Mouse (Mus musculus) spleen, adult 2 months (tissue): Measurements from ENCODE around the gene Gm27021. TPM values are rescaled to one million over a fixed set of nuclear protein-coding genes. Genes with fewer than 3 reads are reported as not detected.

Source experiments
- DNase-seq, 2 experiments: peaks; one replicate each; pipeline versions ENCODE4 v3.0.0 to v3.0.0-alpha.2; 2012 to 2021; ENCODE audit warnings: low spot score in 2 of 2, low read depth in 1 of 2
- H3K27ac ChIP-seq: fragments of 200-500 bp; 2 replicates; pipeline ENCODE4 v1.5.1; 2012; ENCODE audit warnings: low read length, inconsistent platforms; ENCODE audit not compliant: insufficient read depth
- H3K27me3 ChIP-seq: fragments of 200-500 bp; 2 replicates; pipeline ENCODE4 v1.6.1; 2012; ENCODE audit warnings: mild to moderate bottlenecking, moderate library complexity, low read length, inconsistent platforms; ENCODE audit not compliant: control insufficient read depth, insufficient read depth
- H3K36me3 ChIP-seq: fragments of 200-500 bp; 2 replicates; pipeline ENCODE4 v1.6.1; 2012; ENCODE audit warnings: mild to moderate bottlenecking, low read length, inconsistent platforms; ENCODE audit not compliant: control insufficient read depth, insufficient read depth
- H3K4me1 ChIP-seq: fragments of 200-500 bp; 2 replicates; pipeline ENCODE4 v1.6.1; 2011; ENCODE audit warnings: inconsistent platforms; ENCODE audit not compliant: control insufficient read depth, insufficient read depth, insufficient read length
- H3K4me3 ChIP-seq: fragments of 200-500 bp; 2 replicates; pipeline ENCODE4 v1.5.1; 2011; ENCODE audit warnings: mild to moderate bottlenecking, inconsistent platforms; ENCODE audit not compliant: insufficient read depth, insufficient read length; ENCODE audit errors: extremely low read depth
- CTCF ChIP-seq: fragments of 200-500 bp; IDR thresholded peaks from 2 replicates; pipeline ENCODE4 v1.5.1; 2011; ENCODE audit warnings: mild to moderate bottlenecking, inconsistent platforms; ENCODE audit not compliant: insufficient read depth, insufficient read length, insufficient replicate concordance; ENCODE audit errors: extremely low read depth
- POLR2A ChIP-seq: fragments of 200-500 bp; IDR thresholded peaks from 2 replicates; pipeline ENCODE4 v1.6.1; 2011; ENCODE audit warnings: low read depth, low read length, inconsistent platforms
- WGBS: fragments of 180-500 bp; shearing (Covaris S2); methylation state at CpG from one replicate; pipeline ENCODE4 v1.1.7; 2018; 5-methylcytosine and 5-hydroxymethylcytosine counted together
- polyA plus RNA-seq: library from polyadenylated mRNA; depleted of rRNA; stranded (reverse); fragments of >200 nt; gene quantifications from 2 replicates; pipeline ENCODE4 v1.2.3, GENCODE M21; 2012

The Gm27021 gene
- polyA plus RNA-seq, 1 experiment: 0.18 TPM

DNA sequence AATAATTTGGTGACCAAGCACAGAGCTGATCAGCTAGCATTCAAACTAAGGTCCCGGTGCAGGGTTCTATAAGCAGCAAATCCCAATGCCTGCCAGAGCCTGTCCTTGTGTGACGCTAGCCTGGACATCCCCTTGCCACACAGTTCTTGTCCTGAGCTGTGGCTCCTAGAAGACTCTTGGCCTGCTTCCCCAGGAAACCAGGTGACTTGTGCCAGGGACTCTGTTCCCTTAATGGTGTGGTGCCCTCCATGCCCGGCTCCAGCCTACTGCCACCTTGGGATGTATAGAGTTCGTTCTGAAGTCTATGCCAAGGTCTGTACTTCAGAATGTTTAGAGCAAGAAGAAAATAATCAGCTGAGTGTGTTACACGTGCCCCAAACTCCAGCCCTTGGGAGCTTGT is 18.7 kb upstream of the Gm27021 start:
- DNase-seq: no peak
- no peak for TF ChIP-seq POLR2A
- no peak for TF ChIP-seq CTCF
- Histone ChIP-seq H3K4me1 (peaks cover 15% of the 10 kb centered on the region; the same call in 1 of the 2 replicates), H3K4me3 (no peak overlapping the region), H3K27me3 (no peaks in the 10 kb centered on the region), H3K27ac (peak overlapping the region; percentile 34; the same call in 1 of the 2 replicates), H3K36me3 (no peaks in the 10 kb centered on the region)
- WGBS: 68% methylated on average over 5 of the region's 5 CpGs

DNA sequence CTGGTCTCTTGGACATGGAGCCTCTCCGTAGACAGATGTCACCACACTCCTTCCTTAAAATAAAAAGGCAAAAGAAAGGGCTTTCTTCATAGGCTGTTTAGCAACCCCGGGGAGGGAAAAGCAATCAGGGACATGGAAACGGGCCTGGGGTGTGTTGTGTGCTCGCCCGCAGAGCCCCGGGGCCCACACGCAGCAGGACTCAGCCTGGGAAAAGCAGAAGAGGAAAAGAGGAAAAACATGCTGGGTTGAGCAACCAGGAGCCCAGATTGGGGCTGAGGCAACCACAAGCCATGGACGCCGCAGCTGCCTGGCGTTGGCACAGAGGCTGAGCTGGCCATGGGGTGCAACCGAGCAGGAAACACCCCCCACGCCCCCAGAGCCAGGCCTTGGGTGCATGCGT is 18.2 kb upstream of the Gm27021 start:
- 17% methylated on average over 13 of the region's 13 CpGs for WGBS
- peak overlapping the region; percentile 34 for H3K27ac ChIP-seq
- no peaks in the 10 kb centered on the region for H3K36me3 ChIP-seq
- no peak overlapping the region for H3K4me3 ChIP-seq
- peaks cover 15% of the 10 kb centered on the region; the same call in 1 of the 2 replicates for H3K4me1 ChIP-seq
- DNase-seq: no peak
- no peak for TF ChIP-seq POLR2A
- no peak for TF ChIP-seq CTCF
- no peaks in the 10 kb centered on the region for H3K27me3 ChIP-seq

DNA sequence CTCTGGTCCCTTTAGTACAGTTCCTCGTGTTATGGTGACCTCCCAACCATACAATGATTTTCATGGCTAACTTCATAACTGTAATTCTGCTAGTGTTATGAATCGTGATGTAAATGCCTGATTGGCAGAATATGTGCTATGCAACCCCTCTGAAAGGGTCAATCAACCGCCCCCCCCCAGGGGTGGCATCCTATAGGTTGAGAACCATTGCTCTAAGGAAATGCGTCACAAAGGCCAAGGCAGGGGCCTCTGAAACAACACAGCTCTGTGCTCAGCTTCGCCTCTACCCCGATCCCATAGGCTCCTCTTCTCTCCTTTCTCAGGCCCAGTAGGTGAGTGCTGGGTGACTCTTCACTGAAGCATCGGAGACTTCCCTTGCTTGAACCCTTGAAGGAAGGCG is 17.7 kb upstream of the Gm27021 start:
- Histone ChIP-seq H3K4me1 (peaks cover 17% of the 10 kb centered on the region; the same call in 1 of the 2 replicates), H3K27ac (peak overlapping the region; percentile 34), H3K27me3 (no peaks in the 10 kb centered on the region), H3K36me3 (no peaks in the 10 kb centered on the region), H3K4me3 (no peak overlapping the region)
- DNase-seq: no peak
- no peak for TF ChIP-seq POLR2A
- no peak for TF ChIP-seq CTCF
- WGBS: 69% methylated on average over 8 of the region's 8 CpGs

DNA sequence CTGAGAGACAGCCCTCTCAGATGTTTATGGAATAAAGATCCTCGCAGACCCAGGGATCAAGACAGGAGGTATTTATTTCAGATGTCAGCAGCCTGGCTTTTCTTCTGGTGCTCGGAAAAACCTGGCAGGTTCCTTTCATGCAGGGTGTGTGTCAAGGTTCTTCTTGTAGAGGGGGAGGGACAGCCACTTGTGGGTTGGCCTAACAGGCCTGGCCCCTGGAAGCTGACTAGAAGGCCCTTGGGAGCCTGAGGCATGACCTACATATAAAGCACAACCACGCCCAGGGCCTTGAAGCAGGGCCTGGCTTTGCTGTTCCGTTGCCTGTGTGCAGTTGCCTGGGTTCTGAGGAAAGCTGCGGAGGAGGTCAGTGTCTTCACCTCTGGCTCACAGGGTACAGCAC is 17.2 kb upstream of the Gm27021 start:
- DNase-seq: no peak
- no peak for TF ChIP-seq POLR2A
- TF ChIP-seq CTCF: no peak
- Histone ChIP-seq H3K27ac (0 out of 2 replicates have a peak overlapping the region, but pooled peaks have one; percentile 24), H3K36me3 (no peaks in the 10 kb centered on the region), H3K4me3 (no peak overlapping the region), H3K27me3 (no peaks in the 10 kb centered on the region), H3K4me1 (peaks cover 17% of the 10 kb centered on the region; the same call in 1 of the 2 replicates)
- WGBS: 71% methylated on average over 5 of the region's 5 CpGs

DNA sequence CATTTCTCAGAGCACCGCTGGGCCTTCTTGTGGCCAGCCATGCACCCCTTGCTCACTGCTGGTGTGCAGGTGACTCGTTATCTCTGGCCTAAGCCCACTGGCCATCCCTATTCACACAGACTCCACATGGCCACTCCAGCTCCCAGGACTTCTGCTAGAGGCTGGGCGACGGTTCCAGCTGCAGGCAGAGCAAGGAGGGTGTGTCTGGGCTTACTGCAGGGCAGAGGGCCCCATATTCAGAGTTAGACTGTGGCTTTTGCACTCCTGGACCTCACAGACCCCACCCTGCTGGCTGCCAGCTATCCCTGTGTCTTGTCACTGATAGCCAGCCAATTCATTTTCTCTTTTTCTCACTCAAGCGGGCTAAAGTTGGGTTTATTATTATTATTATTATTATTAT is 16.2 kb upstream of the Gm27021 start:
- Histone ChIP-seq H3K27ac (no peak overlapping the region), H3K27me3 (no peaks in the 10 kb centered on the region), H3K4me1 (peaks cover 17% of the 10 kb centered on the region; the same call in 1 of the 2 replicates), H3K36me3 (no peaks in the 10 kb centered on the region), H3K4me3 (no peak overlapping the region)
- no peak for TF ChIP-seq POLR2A
- TF ChIP-seq CTCF: no peak
- DNase-seq: no peak
- 84% methylated on average over 5 of the region's 5 CpGs for WGBS

DNA sequence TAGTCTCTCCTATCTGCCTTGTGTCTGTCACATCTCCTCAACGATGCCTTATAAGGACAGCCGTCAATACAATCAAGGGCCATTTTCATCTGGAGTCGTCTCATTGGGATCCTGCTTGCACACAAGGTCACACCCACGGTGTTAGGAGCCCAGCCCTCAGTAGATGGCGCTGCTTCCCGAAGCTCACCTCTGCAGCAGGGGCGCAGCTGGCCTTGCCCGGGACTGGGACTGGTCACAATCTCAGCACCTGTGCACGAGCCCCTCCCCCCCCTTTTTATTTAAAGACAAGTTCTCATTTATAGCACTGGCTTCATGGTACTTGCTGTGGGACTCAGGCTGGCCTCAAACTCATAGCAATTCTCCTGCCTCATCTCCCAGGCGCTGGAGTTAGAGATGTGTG is 15.7 kb upstream of the Gm27021 start:
- Histone ChIP-seq H3K27me3 (no peaks in the 10 kb centered on the region), H3K4me1 (peaks cover 17% of the 10 kb centered on the region; the same call in 1 of the 2 replicates), H3K36me3 (no peaks in the 10 kb centered on the region), H3K4me3 (no peak overlapping the region), H3K27ac (no peak overlapping the region)
- 17% methylated on average over 10 of the region's 10 CpGs for WGBS
- TF ChIP-seq POLR2A (no peak), CTCF (peak; percentile 86)
- DNase-seq: peak; percentile 59 to 86

DNA sequence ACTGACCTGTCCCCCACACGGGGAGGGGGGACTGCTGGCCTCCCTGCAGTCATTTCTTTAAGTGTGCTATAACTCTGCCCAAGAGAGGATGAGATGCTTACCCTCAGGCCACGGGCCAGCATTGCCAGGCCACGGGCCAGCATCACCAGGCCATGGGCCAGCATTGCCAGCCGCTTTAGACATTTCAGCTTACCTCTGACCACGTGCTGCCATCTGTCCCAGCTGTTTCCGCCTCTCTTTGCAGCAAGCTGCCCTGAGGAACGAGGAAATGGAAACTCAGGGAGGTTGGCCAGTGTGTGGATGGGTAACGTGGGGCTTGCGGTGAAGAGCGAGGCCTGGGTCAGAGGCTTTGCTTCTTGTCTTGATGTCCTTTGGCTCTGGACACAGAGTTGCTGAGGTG is 13.2 kb upstream of the Gm27021 start:
- Histone ChIP-seq H3K36me3 (no peaks in the 10 kb centered on the region), H3K27ac (no peak overlapping the region), H3K27me3 (no peaks in the 10 kb centered on the region), H3K4me3 (no peak overlapping the region), H3K4me1 (peaks cover 11% of the 10 kb centered on the region; the same call in 1 of the 2 replicates)
- peak in 1 of 2 experiments; percentile 26 for DNase-seq
- 58% methylated on average over 10 of the region's 10 CpGs for WGBS
- TF ChIP-seq CTCF: no peak
- TF ChIP-seq POLR2A: no peak
